Mouse (Mus musculus): Measurements from ENCODE around the gene Kcnt2. TPM values are rescaled to one million over a fixed set of nuclear protein-coding genes. Genes with fewer than 3 reads are reported as not detected.

The Kcnt2 gene
- total RNA-seq, 2 experiments from 2014 or later = 43.1 to 58.7 TPM

- DNase-seq (ENCODE audit: low spot score in 2 of 2) = peak; percentile 40 to 76
- intact Hi-C loops (cut with DNase I) = no loop called here
These were observed 93.4 kb downstream of the Kcnt2 start for GRCm38 (mm10) chr1:140339368-140339767.

- intact Hi-C loops (cut with DNase I) = no loop called here
- no peak for DNase-seq (ENCODE audit: low spot score in 2 of 2)
These were observed 118.8 kb downstream of the Kcnt2 start for GRCm38 (mm10) chr1:140364787-140365186.

- intact Hi-C loops (cut with DNase I) = no loop called here
- peak in 1 of 2 experiments; percentile 14 for DNase-seq (ENCODE audit: low spot score in 2 of 2)
These were observed 127.6 kb downstream of the Kcnt2 start for GRCm38 (mm10) chr1:140373532-140373931.

DNA sequence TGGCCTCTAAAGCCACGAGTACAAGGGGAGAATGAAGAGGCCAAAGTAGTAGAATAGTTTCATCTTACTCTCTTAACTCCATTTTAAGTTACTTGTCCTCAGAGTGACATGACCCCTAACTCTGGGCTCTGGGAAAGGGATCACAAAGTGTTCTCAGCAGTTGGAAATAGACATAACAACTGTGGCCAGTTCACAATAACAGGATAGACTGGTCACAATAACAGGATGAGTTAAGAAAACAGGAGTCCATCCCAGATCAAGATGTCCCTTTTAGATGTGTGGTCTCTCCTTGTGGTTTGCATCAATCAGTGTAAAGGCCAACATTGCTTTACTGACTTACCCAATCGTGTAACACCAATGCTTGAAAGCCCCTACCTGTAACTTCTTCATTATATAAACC is 132.8 kb downstream of the Kcnt2 start:
- intact Hi-C loops (cut with DNase I) = no loop called here
- no peak for DNase-seq (ENCODE audit: low spot score in 2 of 2)

DNA sequence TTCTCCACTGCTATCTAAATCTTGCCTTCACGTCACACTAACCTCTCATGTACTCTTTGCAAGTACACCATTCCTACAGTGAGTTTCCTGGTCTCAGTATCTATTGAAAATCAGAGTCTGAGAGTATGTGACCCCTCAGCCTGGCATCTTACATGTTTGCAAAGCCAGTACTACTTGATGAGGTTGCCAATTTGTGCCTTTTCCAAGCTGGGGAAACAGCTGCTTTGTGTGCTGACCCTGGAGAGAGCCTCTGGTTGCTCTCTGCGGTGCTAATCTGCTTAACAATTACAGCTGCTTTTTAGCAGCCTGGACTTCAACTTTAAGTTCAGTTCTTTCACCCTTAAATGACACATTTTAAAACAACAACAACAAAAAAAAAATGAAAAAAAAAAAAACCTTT is 133.6 kb downstream of the Kcnt2 start:
- no peak for DNase-seq (ENCODE audit: low spot score in 2 of 2)
- intact Hi-C loops (cut with DNase I) = no loop called here

GRCm38 (mm10) chr1:140381093-140381492 is 135.1 kb downstream of the Kcnt2 start:
- no peak for DNase-seq (ENCODE audit: low spot score in 2 of 2)
- intact Hi-C loops (cut with DNase I) = no loop called here

DNA sequence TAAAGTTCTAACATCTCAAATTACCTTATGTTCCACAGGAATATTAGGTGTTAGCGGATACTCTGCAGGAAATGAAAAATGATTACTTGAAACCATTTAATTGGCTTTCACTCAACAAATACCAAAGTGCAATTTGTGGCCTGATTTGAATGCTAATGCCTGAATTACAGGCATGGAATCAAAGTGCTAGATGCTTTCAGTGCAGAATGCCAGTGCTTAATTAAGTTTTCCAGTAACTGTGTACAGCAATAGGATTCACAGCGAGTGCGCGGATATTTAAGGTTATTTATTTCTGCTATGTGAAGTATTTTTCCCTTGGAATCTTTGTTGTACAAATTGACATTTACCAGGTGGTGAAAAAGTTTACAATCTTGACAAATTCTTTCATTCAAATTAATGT is 144.3 kb downstream of the Kcnt2 start:
- intact Hi-C loops (cut with DNase I) = no loop called here
- no peak for DNase-seq (ENCODE audit: low spot score in 2 of 2)

DNA sequence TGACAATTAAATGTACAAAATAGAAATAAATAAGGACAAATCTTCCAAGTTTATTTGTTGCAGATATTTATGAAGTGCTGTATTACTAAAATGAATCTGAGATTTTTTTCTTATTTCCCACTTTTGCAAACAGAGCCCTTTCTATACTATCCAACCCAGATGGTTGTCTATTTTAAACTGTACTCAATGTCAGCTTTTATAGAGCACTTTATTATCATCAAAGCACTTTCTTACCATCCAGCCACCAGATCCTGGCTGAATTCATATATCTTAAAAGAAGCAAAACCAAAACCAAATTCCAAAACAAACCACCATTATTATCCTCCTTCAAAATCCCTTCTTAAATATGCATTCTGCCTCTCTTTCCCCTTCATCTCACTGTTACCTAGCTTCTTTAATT is 151.8 kb downstream of the Kcnt2 start:
- intact Hi-C loops (cut with DNase I) = no loop called here
- peak in 1 of 2 experiments; percentile 8 for DNase-seq (ENCODE audit: low spot score in 2 of 2)

DNA sequence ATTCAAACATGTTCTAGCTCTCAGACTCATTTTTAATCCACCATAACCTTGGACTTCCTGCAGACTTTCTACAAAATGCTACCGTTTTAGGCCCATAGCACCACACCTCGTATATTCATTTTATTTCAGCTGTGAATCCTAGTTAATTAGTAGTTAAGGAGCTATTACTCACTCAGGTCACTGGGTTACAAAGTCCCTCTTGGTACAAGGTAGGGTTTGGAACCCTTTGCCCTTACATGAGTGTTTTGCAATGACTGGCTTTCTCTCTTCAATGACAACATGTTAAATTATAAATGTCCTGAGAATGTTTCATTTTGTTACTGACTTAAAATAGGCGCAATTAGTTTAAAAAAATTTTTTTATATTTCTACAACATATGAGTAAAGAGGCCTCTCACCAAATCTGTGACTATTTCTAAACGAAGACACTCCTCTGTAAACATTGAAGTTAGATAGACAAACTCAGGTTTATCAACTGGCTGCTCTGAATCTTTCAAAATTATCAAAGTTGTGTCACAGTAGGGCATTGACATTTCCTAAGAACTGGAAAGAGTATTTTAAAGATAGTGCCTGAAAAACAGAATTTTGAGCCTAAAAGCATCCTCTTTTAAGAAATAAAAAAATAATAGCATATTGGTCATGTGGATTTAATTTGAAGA is 160.8 kb downstream of the Kcnt2 start:
- DNase-seq (ENCODE audit: low spot score in 2 of 2) = no peak
- intact Hi-C loops (cut with DNase I) = no loop called here

- DNase-seq (ENCODE audit: low spot score in 2 of 2) = no peak
- intact Hi-C loops (cut with DNase I) = no loop called here
These were observed 169.8 kb downstream of the Kcnt2 start for GRCm38 (mm10) chr1:140415761-140416160.

DNA sequence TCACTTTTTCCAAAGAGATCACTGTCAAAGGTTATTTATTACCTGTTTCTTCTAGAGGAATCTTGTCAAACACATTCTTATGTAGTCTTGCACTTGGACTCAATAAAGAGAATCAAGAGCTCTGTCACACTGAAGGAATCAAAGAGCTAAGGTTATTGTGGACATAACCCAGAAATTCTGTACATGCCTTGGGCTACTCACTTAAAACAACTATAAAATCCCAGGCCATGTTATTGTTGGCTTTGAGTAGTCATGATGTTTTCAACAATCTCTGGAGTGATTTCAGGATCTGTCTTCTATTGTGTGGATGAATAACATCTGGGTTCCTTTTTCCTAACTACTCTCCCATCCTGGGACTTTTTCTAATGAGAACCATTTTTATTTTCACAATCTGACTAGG is 177.0 kb downstream of the Kcnt2 start:
- intact Hi-C loops (cut with DNase I) = no loop called here

DNA sequence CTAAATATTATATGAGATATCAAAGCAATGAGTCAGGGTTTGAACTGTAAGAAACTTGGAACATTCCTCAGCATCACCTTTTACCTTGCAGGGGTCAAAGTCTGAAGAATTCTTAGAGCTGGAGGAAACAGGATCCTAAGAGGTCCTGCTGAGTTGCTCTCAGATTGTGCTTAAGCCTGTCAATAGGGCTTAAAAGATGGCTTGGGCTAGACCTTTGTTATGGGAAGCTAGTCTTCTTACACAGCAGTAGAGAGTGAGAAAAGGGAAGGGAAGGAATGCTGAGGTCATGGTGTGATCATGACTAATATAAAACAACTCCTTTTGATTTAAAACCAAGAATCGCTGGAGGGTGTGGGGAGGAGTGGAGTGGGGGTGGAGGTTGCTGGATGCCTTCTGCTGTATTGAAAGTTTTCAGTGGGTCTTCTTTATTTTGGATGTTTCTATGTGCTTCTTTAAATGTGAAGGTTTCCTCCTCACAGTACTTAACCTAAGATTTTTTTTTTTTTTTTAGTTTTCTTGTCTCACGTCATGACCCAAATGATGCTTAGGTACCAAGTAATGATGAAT is 183.4 kb downstream of the Kcnt2 start:
- intact Hi-C loops (cut with DNase I) = no loop called here
- DNase-seq (ENCODE audit: low spot score in 2 of 2) = no peak

More for the DNA sequence above, 177.0 kb downstream of the Kcnt2 start:
- no peak for DNase-seq (ENCODE audit: low spot score in 2 of 2)

GRCm38 (mm10) chr1:140432039-140432438 is 186.1 kb downstream of the Kcnt2 start:
- no peak for DNase-seq (ENCODE audit: low spot score in 2 of 2)
- intact Hi-C loops (cut with DNase I) = no loop called here

GRCm38 (mm10) chr1:140434791-140435190 is 188.8 kb downstream of the Kcnt2 start:
- DNase-seq (ENCODE audit: low spot score in 2 of 2) = no peak
- intact Hi-C loops (cut with DNase I) = no loop called here

DNA sequence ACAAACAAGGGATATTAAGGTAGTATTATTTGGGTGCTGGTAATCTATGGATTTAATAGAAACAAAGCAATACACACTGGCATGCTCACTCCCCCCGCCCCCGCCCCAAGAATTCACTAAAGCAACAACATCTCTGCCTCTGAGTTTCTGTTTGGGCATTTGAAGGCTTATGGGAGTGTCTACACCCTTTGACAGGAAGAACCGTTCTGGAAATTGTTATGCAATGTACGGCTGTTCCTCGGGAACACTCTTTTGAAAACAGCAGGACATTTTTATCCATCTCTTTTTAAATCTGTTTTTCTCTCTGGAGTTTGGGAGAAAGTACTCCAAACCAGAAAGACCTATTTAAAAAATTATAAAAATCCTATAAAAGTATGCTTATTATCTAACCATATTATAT is 192.2 kb downstream of the Kcnt2 start:
- intact Hi-C loops (cut with DNase I) = no loop called here
- DNase-seq (ENCODE audit: low spot score in 2 of 2) = no peak

GRCm38 (mm10) chr1:140443904-140444303 is 197.9 kb downstream of the Kcnt2 start:
- intact Hi-C loops (cut with DNase I) = no loop called here
- DNase-seq (ENCODE audit: low spot score in 2 of 2) = no peak

- no peak for DNase-seq (ENCODE audit: low spot score in 2 of 2)
- intact Hi-C loops (cut with DNase I) = no loop called here
These were observed 198.4 kb downstream of the Kcnt2 start for GRCm38 (mm10) chr1:140444394-140444793.

DNA sequence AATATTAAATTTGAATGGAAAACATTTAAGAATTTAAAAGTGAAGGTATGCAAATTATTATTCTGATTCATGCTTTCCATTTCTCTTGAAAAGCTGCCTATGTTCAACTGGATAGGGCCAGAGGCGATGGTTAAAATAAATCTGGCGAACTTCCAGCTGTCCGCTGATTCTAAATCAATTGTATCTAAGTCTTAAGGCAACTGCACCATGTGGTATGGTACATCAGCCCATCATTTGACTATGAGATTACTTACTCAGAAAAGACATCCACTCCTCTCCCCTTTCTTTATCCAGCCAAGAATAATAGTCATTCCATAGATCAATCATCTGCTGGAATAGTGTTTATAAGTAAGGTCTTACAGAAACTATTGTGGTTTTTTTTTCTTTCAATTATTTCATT is 205.5 kb downstream of the Kcnt2 start:
- intact Hi-C loops (cut with DNase I) = no loop called here
- no peak for DNase-seq (ENCODE audit: low spot score in 2 of 2)

- intact Hi-C loops (cut with DNase I) = no loop called here
- no peak for DNase-seq (ENCODE audit: low spot score in 2 of 2)
These were observed 206.0 kb downstream of the Kcnt2 start for GRCm38 (mm10) chr1:140451924-140452323.

GRCm38 (mm10) chr1:140455903-140456302 is 209.9 kb downstream of the Kcnt2 start:
- no peak for DNase-seq (ENCODE audit: low spot score in 2 of 2)
- intact Hi-C loops (cut with DNase I) = no loop called here

- no peak for DNase-seq (ENCODE audit: low spot score in 2 of 2)
- intact Hi-C loops (cut with DNase I) = no loop called here
These were observed 210.9 kb downstream of the Kcnt2 start for GRCm38 (mm10) chr1:140456873-140457272.

DNA sequence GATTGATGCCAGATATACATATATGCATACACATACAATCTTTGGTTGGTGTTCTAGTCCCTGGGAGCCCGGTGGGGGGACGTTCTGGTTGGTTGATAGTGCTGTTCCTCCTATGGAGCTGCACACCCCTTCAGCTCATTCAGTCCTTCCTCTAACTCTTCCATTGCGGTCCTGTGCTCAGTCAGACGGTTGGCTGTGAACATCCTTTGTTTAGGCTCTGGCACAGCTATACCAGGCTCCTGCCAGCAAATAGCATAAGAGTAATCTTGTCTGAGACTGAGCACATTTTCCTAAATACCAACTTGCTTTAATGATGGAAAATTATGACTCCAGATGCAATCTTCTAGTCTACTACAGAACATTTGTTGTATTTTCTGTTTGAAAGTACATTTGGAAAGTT is 222.4 kb downstream of the Kcnt2 start:
- no peak for DNase-seq (ENCODE audit: low spot score in 2 of 2)
- intact Hi-C loops (cut with DNase I) = no loop called here

Data from left cerebral cortex, postnatal 14 days (tissue).